Mouse (Mus musculus): ENCODE measurements around the gene Nr4a2. TPM values are rescaled to one million over a fixed set of nuclear protein-coding genes. Genes with fewer than 3 reads are reported as not detected.

Nr4a2 gene
- polyA plus RNA-seq (2012; ENCODE audit: insufficient read depth, insufficient read length, low replicate concordance, missing spikeins): not detected in 2 replicates

GRCm38 (mm10) chr2:57123991-57124840 is at the start of gene Nr4a2:
Gene Nr4a2, minus strand, starts transcription at chr2:57124003.
- no peaks in the 10 kb centered on the region for H3K4me1 ChIP-seq (ENCODE audit: control insufficient read depth, insufficient read depth, low read length)
- 8% methylated on average over 69 of the region's 69 CpGs for WGBS
- no peak within 1 kb of the TSS for H3K27ac ChIP-seq (ENCODE audit: insufficient read depth, low read depth, low read length)

GRCm38 (mm10) chr2:57165416-57165815 is 41.6 kb upstream of the Nr4a2 start:
- WGBS: 79% methylated on average over 1 of the region's 1 CpGs
- Histone ChIP-seq H3K4me3 (ENCODE audit: insufficient read depth, low read depth, low read length) (no peak overlapping the region), H3K27ac (ENCODE audit: insufficient read depth, low read depth, low read length) (no peak overlapping the region), H3K4me1 (ENCODE audit: control insufficient read depth, insufficient read depth, low read length) (no peaks in the 10 kb centered on the region)
- no peak for TF ChIP-seq POLR2A (IDR thresholded peaks at IDR 0.05; ENCODE audit: insufficient read depth, low read depth, low read length)
- TF ChIP-seq CTCF (IDR thresholded peaks at IDR 0.05; ENCODE audit: insufficient read depth, low read depth, low read length): no peak

More at GRCm38 (mm10) chr2:57123991-57124840, at the start of gene Nr4a2:
- H3K4me3 ChIP-seq (ENCODE audit: insufficient read depth, low read depth, low read length): peak within 1 kb of the TSS; percentile 94
- TF ChIP-seq CTCF (IDR thresholded peaks at IDR 0.05; ENCODE audit: insufficient read depth, low read depth, low read length): no peak
- TF ChIP-seq POLR2A (IDR thresholded peaks at IDR 0.05; ENCODE audit: insufficient read depth, low read depth, low read length): peak; percentile 23; the same call in 1 of the 2 replicates

GRCm38 (mm10) chr2:57156814-57157213 is 33.0 kb upstream of the Nr4a2 start:
- Histone ChIP-seq H3K4me1 (ENCODE audit: control insufficient read depth, insufficient read depth, low read length) (no peaks in the 10 kb centered on the region), H3K4me3 (ENCODE audit: insufficient read depth, low read depth, low read length) (no peak overlapping the region), H3K27ac (ENCODE audit: insufficient read depth, low read depth, low read length) (no peak overlapping the region)
- TF ChIP-seq CTCF (IDR thresholded peaks at IDR 0.05; ENCODE audit: insufficient read depth, low read depth, low read length) (no peak), POLR2A (IDR thresholded peaks at IDR 0.05; ENCODE audit: insufficient read depth, low read depth, low read length) (no peak)
- WGBS: 89% methylated on average over 9 of the region's 9 CpGs

- WGBS: 90% methylated on average over 4 of the region's 4 CpGs
- H3K27ac ChIP-seq (ENCODE audit: insufficient read depth, low read depth, low read length): no peak overlapping the region
- TF ChIP-seq POLR2A (IDR thresholded peaks at IDR 0.05; ENCODE audit: insufficient read depth, low read depth, low read length): no peak
- TF ChIP-seq CTCF (IDR thresholded peaks at IDR 0.05; ENCODE audit: insufficient read depth, low read depth, low read length): no peak
- no peak overlapping the region for H3K4me3 ChIP-seq (ENCODE audit: insufficient read depth, low read depth, low read length)
- no peaks in the 10 kb centered on the region for H3K4me1 ChIP-seq (ENCODE audit: control insufficient read depth, insufficient read depth, low read length)
Measured at GRCm38 (mm10) chr2:57149796-57150195, 26.0 kb upstream of the Nr4a2 start.

GRCm38 (mm10) chr2:57148231-57148630 is 24.4 kb upstream of the Nr4a2 start:
- TF ChIP-seq CTCF (IDR thresholded peaks at IDR 0.05; ENCODE audit: insufficient read depth, low read depth, low read length) (no peak), POLR2A (IDR thresholded peaks at IDR 0.05; ENCODE audit: insufficient read depth, low read depth, low read length) (no peak)
- H3K4me1 ChIP-seq (ENCODE audit: control insufficient read depth, insufficient read depth, low read length): no peaks in the 10 kb centered on the region
- H3K27ac ChIP-seq (ENCODE audit: insufficient read depth, low read depth, low read length): no peak overlapping the region
- WGBS: 89% methylated on average over 2 of the region's 2 CpGs
- H3K4me3 ChIP-seq (ENCODE audit: insufficient read depth, low read depth, low read length): no peak overlapping the region

- TF ChIP-seq POLR2A (IDR thresholded peaks at IDR 0.05; ENCODE audit: insufficient read depth, low read depth, low read length) (no peak), CTCF (IDR thresholded peaks at IDR 0.05; ENCODE audit: insufficient read depth, low read depth, low read length) (no peak)
- Histone ChIP-seq H3K4me1 (ENCODE audit: control insufficient read depth, insufficient read depth, low read length) (no peaks in the 10 kb centered on the region), H3K4me3 (ENCODE audit: insufficient read depth, low read depth, low read length) (no peak overlapping the region), H3K27ac (ENCODE audit: insufficient read depth, low read depth, low read length) (no peak overlapping the region)
- 92% methylated on average over 5 of the region's 5 CpGs for whole genome bisulfite sequencing
Measured at GRCm38 (mm10) chr2:57145646-57146421, 22.0 kb upstream of the Nr4a2 start.

- H3K4me1 ChIP-seq (ENCODE audit: control insufficient read depth, insufficient read depth, low read length): no peaks in the 10 kb centered on the region
- WGBS: 85% methylated on average over 6 of the region's 6 CpGs
- no peak overlapping the region for H3K27ac ChIP-seq (ENCODE audit: insufficient read depth, low read depth, low read length)
- TF ChIP-seq CTCF (IDR thresholded peaks at IDR 0.05; ENCODE audit: insufficient read depth, low read depth, low read length) (no peak), POLR2A (IDR thresholded peaks at IDR 0.05; ENCODE audit: insufficient read depth, low read depth, low read length) (no peak)
- H3K4me3 ChIP-seq (ENCODE audit: insufficient read depth, low read depth, low read length): no peak overlapping the region
Measured at GRCm38 (mm10) chr2:57138594-57138993, 14.8 kb upstream of the Nr4a2 start.

GRCm38 (mm10) chr2:57127461-57127860 is 3.7 kb upstream of the Nr4a2 start:
- 82% methylated on average over 4 of the region's 4 CpGs for WGBS

GRCm38 (mm10) chr2:57125891-57126290 is 2.1 kb upstream of the Nr4a2 start:
- H3K4me1 ChIP-seq (ENCODE audit: control insufficient read depth, insufficient read depth, low read length): no peaks in the 10 kb centered on the region
- no peak for TF ChIP-seq CTCF (IDR thresholded peaks at IDR 0.05; ENCODE audit: insufficient read depth, low read depth, low read length)
- no peak for TF ChIP-seq POLR2A (IDR thresholded peaks at IDR 0.05; ENCODE audit: insufficient read depth, low read depth, low read length)
- 84% methylated on average over 6 of the region's 6 CpGs for WGBS
- H3K4me3 ChIP-seq (ENCODE audit: insufficient read depth, low read depth, low read length): no peak overlapping the region
- H3K27ac ChIP-seq (ENCODE audit: insufficient read depth, low read depth, low read length): no peak overlapping the region

More at GRCm38 (mm10) chr2:57127461-57127860, 3.7 kb upstream of the Nr4a2 start:
- Histone ChIP-seq H3K27ac (ENCODE audit: insufficient read depth, low read depth, low read length) (no peak overlapping the region), H3K4me1 (ENCODE audit: control insufficient read depth, insufficient read depth, low read length) (no peaks in the 10 kb centered on the region), H3K4me3 (ENCODE audit: insufficient read depth, low read depth, low read length) (no peak overlapping the region)
- TF ChIP-seq CTCF (IDR thresholded peaks at IDR 0.05; ENCODE audit: insufficient read depth, low read depth, low read length) (no peak), POLR2A (IDR thresholded peaks at IDR 0.05; ENCODE audit: insufficient read depth, low read depth, low read length) (no peak)
